17 mouse cellular contexts compared by ENCODE assay signal in the genomic region with DNA sequence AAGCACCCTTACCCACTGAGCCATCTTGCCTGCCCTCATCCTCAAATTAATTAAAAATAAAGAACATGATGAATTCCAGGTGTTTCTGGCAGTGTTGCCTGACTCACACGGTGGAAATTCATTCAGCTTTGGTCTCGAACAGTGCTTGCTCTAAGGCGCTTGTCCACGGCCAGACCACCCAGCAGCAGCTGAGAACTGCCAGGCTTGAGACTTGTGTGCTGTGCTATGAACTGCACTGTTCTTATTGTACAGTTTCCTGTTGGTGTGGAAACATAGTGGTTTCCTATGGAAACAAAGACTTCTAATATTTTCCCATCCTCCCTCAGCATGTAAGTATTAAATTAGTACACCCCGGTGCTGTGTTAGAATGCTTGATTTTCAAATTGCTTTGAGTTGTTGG. TPM values are rescaled to one million over a fixed set of nuclear protein-coding genes. Genes with fewer than 3 reads are reported as not detected.
DNase-seq lines count a peak whose midpoint lies in the region; ATAC-seq lines count a peak whose summit lies in the region.
"Had no signal": no experiment of that assay in that cellular context is flagged by ENCODE, and none has a peak within 500 bp of the region (broad histone marks: within the 10 kb centered on the region; RNA-seq: fewer than 3 reads in every experiment).

No protein-coding gene starts in this region.

- no peak overlapping the region for H3K4me2 ChIP-seq in heart, embryonic 12.5 days
- no peak overlapping the region for H3K4me2 ChIP-seq in midbrain, embryonic 15.5 days
- H3K4me2 ChIP-seq in hindbrain, embryonic 11.5 days (replicated peaks; ENCODE audit: low read depth, low read length): no peak overlapping the region
- no peak overlapping the region for H3K4me2 ChIP-seq in kidney, embryonic 14.5 days (replicated peaks; ENCODE audit: low read depth, low read length)

- H3K9ac ChIP-seq in heart, embryonic 12.5 days: no peak overlapping the region
- no peak overlapping the region for H3K9ac ChIP-seq in midbrain, embryonic 15.5 days
- no peak overlapping the region for H3K9ac ChIP-seq in hindbrain, embryonic 11.5 days (ENCODE audit: low read depth, low read length)
- H3K9ac ChIP-seq in kidney, embryonic 14.5 days (ENCODE audit: low read depth, low read length): no peak overlapping the region
- H3K9ac ChIP-seq: forebrain, postnatal 0 days; liver, embryonic 14.5 days had no signal

- WGBS in heart, embryonic 12.5 days: 67% methylated on average over 5 of the region's 5 CpGs
- 69% methylated on average over 5 of the region's 5 CpGs for WGBS in midbrain, embryonic 15.5 days
- 79% methylated on average over 5 of the region's 5 CpGs for WGBS in hindbrain, embryonic 11.5 days
- 79% methylated on average over 5 of the region's 5 CpGs for WGBS in kidney, embryonic 14.5 days

- no peak overlapping the region for H3K4me3 ChIP-seq in heart, embryonic 12.5 days
- peak overlapping the region; percentile 80 for H3K4me3 ChIP-seq in megakaryocyte, embryonic 14.5 days (replicated peaks)
- H3K4me3 ChIP-seq in midbrain, embryonic 15.5 days: no peak overlapping the region
- H3K4me3 ChIP-seq in hindbrain, embryonic 11.5 days (ENCODE audit: low read depth, low read length): no peak overlapping the region
- no peak overlapping the region for H3K4me3 ChIP-seq in kidney, embryonic 14.5 days (ENCODE audit: low read length)
- H3K4me3 ChIP-seq: left cerebral cortex, adult 2 months had no signal

- no peak for DNase-seq in heart, adult 11 months
- peak; percentile 26 to 41 for DNase-seq in B cell, adult 2 months
- peak; percentile 17 for DNase-seq in forelimb bud, embryonic 11.5 days (ENCODE audit: low read depth, low spot score)
- DNase-seq in hindbrain, embryonic 11.5 days (ENCODE audit: low spot score): no peak
- DNase-seq: cerebellum, adult 11-12 months; gastrocnemius, postnatal 36 days; kidney, adult 8-10 months; right cerebral cortex, adult 18-20 months had no signal

- no peaks in the 10 kb centered on the region for H3K4me1 ChIP-seq in heart, embryonic 12.5 days (replicated peaks)
- peaks cover 50% of the 10 kb centered on the region for H3K4me1 ChIP-seq in megakaryocyte, embryonic 14.5 days
- H3K4me1 ChIP-seq in midbrain, embryonic 15.5 days: no peaks in the 10 kb centered on the region
- H3K4me1 ChIP-seq in hindbrain, embryonic 11.5 days (replicated peaks; ENCODE audit: control insufficient read depth, insufficient read depth, low read length): no peaks in the 10 kb centered on the region
- no peaks in the 10 kb centered on the region for H3K4me1 ChIP-seq in kidney, embryonic 14.5 days (ENCODE audit: control insufficient read depth, insufficient read depth, low read length)

- peaks cover 5% of the 10 kb centered on the region; the same call in 1 of the 2 replicates for H3K27me3 ChIP-seq in heart, embryonic 12.5 days (replicated peaks)
- H3K27me3 ChIP-seq in megakaryocyte, embryonic 14.5 days (replicated peaks): peaks cover 9% of the 10 kb centered on the region
- no peaks in the 10 kb centered on the region for H3K27me3 ChIP-seq in midbrain, embryonic 15.5 days (replicated peaks)
- no peaks in the 10 kb centered on the region for H3K27me3 ChIP-seq in hindbrain, embryonic 11.5 days (ENCODE audit: control insufficient read depth, insufficient read depth, low read length)
- no peaks in the 10 kb centered on the region for H3K27me3 ChIP-seq in kidney, embryonic 14.5 days (ENCODE audit: control insufficient read depth, insufficient read depth, low read length)

- H3K9me3 ChIP-seq in heart, embryonic 12.5 days (replicated peaks): no peaks in the 10 kb centered on the region
- H3K9me3 ChIP-seq in megakaryocyte, embryonic 14.5 days: no peaks in the 10 kb centered on the region
- H3K9me3 ChIP-seq in midbrain, embryonic 15.5 days: no peaks in the 10 kb centered on the region
- H3K9me3 ChIP-seq in hindbrain, embryonic 11.5 days (ENCODE audit: control insufficient read depth, low read length): no peaks in the 10 kb centered on the region
- no peaks in the 10 kb centered on the region for H3K9me3 ChIP-seq in kidney, embryonic 14.5 days (ENCODE audit: control insufficient read depth, low read length)

- H3K27ac ChIP-seq in heart, embryonic 12.5 days (ENCODE audit: poor library complexity, severe bottlenecking): peak overlapping the region; percentile 13; the same call in 1 of the 2 replicates
- no peak overlapping the region for H3K27ac ChIP-seq in midbrain, embryonic 15.5 days
- H3K27ac ChIP-seq in hindbrain, embryonic 11.5 days (ENCODE audit: low read depth, low read length): no peak overlapping the region
- no peak overlapping the region for H3K27ac ChIP-seq in kidney, embryonic 14.5 days (ENCODE audit: low read depth, low read length)
- H3K27ac ChIP-seq: hindbrain, postnatal 0 days; left cerebral cortex, adult 2 months; liver, embryonic 14.5 days had no signal

- ATAC-seq in heart, embryonic 12.5 days (ENCODE audit: insufficient number of reproducible peaks, low FRiP score): no peak
- no peak for ATAC-seq in midbrain, embryonic 15.5 days (replicated peaks)
- no peak for ATAC-seq in hindbrain, embryonic 11.5 days (ENCODE audit: low FRiP score)
- no peak for ATAC-seq in kidney, embryonic 14.5 days (ENCODE audit: low FRiP score, low TSS enrichment)
- ATAC-seq: forebrain, postnatal 0 days; hindbrain, postnatal 0 days had no signal

- H3K36me3 ChIP-seq in heart, embryonic 12.5 days: no peaks in the 10 kb centered on the region
- no peaks in the 10 kb centered on the region for H3K36me3 ChIP-seq in megakaryocyte, embryonic 14.5 days (replicated peaks; ENCODE audit: low read length)
- no peaks in the 10 kb centered on the region for H3K36me3 ChIP-seq in midbrain, embryonic 15.5 days (replicated peaks)
- no peaks in the 10 kb centered on the region for H3K36me3 ChIP-seq in hindbrain, embryonic 11.5 days (ENCODE audit: control insufficient read depth, insufficient read depth, low read length)
- no peaks in the 10 kb centered on the region for H3K36me3 ChIP-seq in kidney, embryonic 14.5 days (ENCODE audit: control insufficient read depth, insufficient read depth, low read length)

RNA-seq across cellular contexts. Expression of a gene that starts 5.4 kb away (rescaled TPM):
- polyA plus RNA-seq in heart, embryonic 12.5 days (2016; fragmentation: Nextera tagmentation; extraction: Ambion mirVana): not detected in 2 replicates
- not detected in 2 replicates for polyA plus RNA-seq in megakaryocyte, embryonic 14.5 days (2012; ENCODE audit: insufficient read depth, low replicate concordance)
- polyA plus RNA-seq in midbrain, embryonic 15.5 days (2015; fragmentation: Nextera tagmentation; extraction: Ambion mirVana): not detected in 2 replicates
- polyA plus RNA-seq in hindbrain, embryonic 11.5 days (2014; fragmentation: Nextera tagmentation; extraction: Ambion mirVana): not detected in 2 replicates
- not detected in 2 replicates for polyA plus RNA-seq in kidney, embryonic 14.5 days (2014; fragmentation: Nextera tagmentation; extraction: Ambion mirVana)
- polyA plus RNA-seq: forebrain, postnatal 0 days; heart, postnatal 0 days had no signal

RNA-seq across cellular contexts. Expression of a gene that starts 6.7 kb away (rescaled TPM):
- 0.35 TPM in 1 of 2 replicates, not detected in the other for polyA plus RNA-seq in heart, embryonic 12.5 days (2016; fragmentation: Nextera tagmentation; extraction: Ambion mirVana)
- polyA plus RNA-seq in megakaryocyte, embryonic 14.5 days (2012; ENCODE audit: insufficient read depth, low replicate concordance): not detected in 2 replicates
- not detected in 2 replicates for polyA plus RNA-seq in midbrain, embryonic 15.5 days (2015; fragmentation: Nextera tagmentation; extraction: Ambion mirVana)
- not detected in 2 replicates for polyA plus RNA-seq in hindbrain, embryonic 11.5 days (2014; fragmentation: Nextera tagmentation; extraction: Ambion mirVana)
- not detected in 2 replicates for polyA plus RNA-seq in kidney, embryonic 14.5 days (2014; fragmentation: Nextera tagmentation; extraction: Ambion mirVana)
- polyA plus RNA-seq: forebrain, postnatal 0 days; heart, postnatal 0 days; hindbrain, postnatal 0 days had no signal

RNA-seq across cellular contexts. Expression of a gene that starts 21.6 kb away (rescaled TPM):
- polyA plus RNA-seq in heart, embryonic 12.5 days (2016; fragmentation: Nextera tagmentation; extraction: Ambion mirVana): 18.9 and 21.6 TPM in 2 replicates
- polyA plus RNA-seq in megakaryocyte, embryonic 14.5 days (2012; ENCODE audit: insufficient read depth, low replicate concordance): 0.76 and 2.0 TPM in 2 replicates
- 35.7 and 40.5 TPM in 2 replicates for polyA plus RNA-seq in midbrain, embryonic 15.5 days (2015; fragmentation: Nextera tagmentation; extraction: Ambion mirVana)
- polyA plus RNA-seq in hindbrain, embryonic 11.5 days (2014; fragmentation: Nextera tagmentation; extraction: Ambion mirVana): 36.4 and 47.3 TPM in 2 replicates
- 25.6 and 38.2 TPM in 2 replicates for polyA plus RNA-seq in kidney, embryonic 14.5 days (2014; fragmentation: Nextera tagmentation; extraction: Ambion mirVana)

RNA-seq across cellular contexts. Expression of a gene that starts 22.5 kb away (rescaled TPM):
- polyA plus RNA-seq in heart, embryonic 12.5 days (2016; fragmentation: Nextera tagmentation; extraction: Ambion mirVana): not detected in 2 replicates
- polyA plus RNA-seq in megakaryocyte, embryonic 14.5 days (2012; ENCODE audit: insufficient read depth, low replicate concordance): not detected in 2 replicates
- 0.09 TPM in 1 of 2 replicates, not detected in the other for polyA plus RNA-seq in midbrain, embryonic 15.5 days (2015; fragmentation: Nextera tagmentation; extraction: Ambion mirVana)
- polyA plus RNA-seq in hindbrain, embryonic 11.5 days (2014; fragmentation: Nextera tagmentation; extraction: Ambion mirVana): not detected in 2 replicates
- polyA plus RNA-seq in kidney, embryonic 14.5 days (2014; fragmentation: Nextera tagmentation; extraction: Ambion mirVana): not detected in 2 replicates
- polyA plus RNA-seq: forebrain, postnatal 0 days; liver, embryonic 14.5 days had no signal

RNA-seq across cellular contexts. Expression of a gene that starts 52.6 kb away (rescaled TPM):
- polyA plus RNA-seq in heart, embryonic 12.5 days (2016; fragmentation: Nextera tagmentation; extraction: Ambion mirVana): 0.92 and 0.96 TPM in 2 replicates
- not detected in 2 replicates for polyA plus RNA-seq in megakaryocyte, embryonic 14.5 days (2012; ENCODE audit: insufficient read depth, low replicate concordance)
- 2.5 and 2.8 TPM in 2 replicates for polyA plus RNA-seq in midbrain, embryonic 15.5 days (2015; fragmentation: Nextera tagmentation; extraction: Ambion mirVana)
- 2.6 and 3.8 TPM in 2 replicates for polyA plus RNA-seq in hindbrain, embryonic 11.5 days (2014; fragmentation: Nextera tagmentation; extraction: Ambion mirVana)
- 11.0 and 22.2 TPM in 2 replicates for polyA plus RNA-seq in kidney, embryonic 14.5 days (2014; fragmentation: Nextera tagmentation; extraction: Ambion mirVana)

Comparison
In these comparisons a context has a peak if more than half of its experiments do, and no peak if none do; other contexts are left out.
1. DNase-seq: peak in B cell, adult 2 months (2 of 2) and forelimb bud, embryonic 11.5 days (single experiment); none in heart, adult 11 months (single experiment) and hindbrain, embryonic 11.5 days (single experiment).